Mouse (Mus musculus): ENCODE measurements around the gene Nfat5.

DNA sequence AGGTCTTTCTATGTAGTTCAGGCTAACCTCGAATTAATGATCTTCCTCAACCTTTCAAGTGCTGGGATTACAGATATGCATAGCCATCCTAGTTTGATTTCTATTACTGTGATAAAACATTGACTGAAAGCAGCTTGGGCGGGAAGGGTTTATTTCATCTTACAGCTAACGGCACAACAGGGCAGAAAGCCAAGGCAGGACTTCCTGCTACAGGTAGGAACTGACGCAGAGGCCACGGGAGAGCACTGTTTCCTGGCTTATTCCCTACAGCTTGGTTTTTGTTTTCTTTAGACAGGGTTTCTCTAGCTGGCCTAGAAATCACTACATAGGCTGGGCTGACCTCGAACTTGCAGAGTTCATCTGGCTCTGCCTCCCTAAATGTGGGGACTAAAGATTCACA, 40.1 kb upstream of the Nfat5 start:
- TF ChIP-seq CTCF (IDR thresholded peaks at IDR 0.05; ENCODE audit: extremely low read depth, insufficient read length, insufficient replicate concordance, low read depth, low read length) (no peak), POLR2A (IDR thresholded peaks at IDR 0.05; ENCODE audit: low read depth, low read length) (no peak)
